17 mouse cellular contexts compared by ENCODE assay signal in genomic region chr7:132764896-132765491, GRCm38 (mm10). TPM values are rescaled to one million over a fixed set of nuclear protein-coding genes. Genes with fewer than 3 reads are reported as not detected.
DNase-seq lines count a peak whose midpoint lies in the region; ATAC-seq and TF ChIP-seq lines count a peak whose summit lies in the region.
"Had no signal": no experiment of that assay in that cellular context is flagged by ENCODE, and none has a peak within 500 bp of the region (broad histone marks: within the 10 kb centered on the region; RNA-seq: fewer than 3 reads in every experiment).

No protein-coding gene starts in this region.

- H3K4me1 ChIP-seq in liver, adult 2 months (ENCODE audit: control insufficient read depth, insufficient read depth, low read length), result peaks cover 6% of the 10 kb centered on the region
- peaks cover 44% of the 10 kb centered on the region for H3K4me1 ChIP-seq in liver, postnatal 0 days (ENCODE audit: insufficient read depth)
- H3K4me1 ChIP-seq in midbrain, embryonic 14.5 days (ENCODE audit: control insufficient read depth, insufficient read depth, low read length), result peaks cover 22% of the 10 kb centered on the region

- H3K4me2 ChIP-seq in liver, postnatal 0 days (ENCODE audit: low read depth, low read length), result no peak overlapping the region
- no peak overlapping the region for H3K4me2 ChIP-seq in midbrain, embryonic 14.5 days (ENCODE audit: low read length)
- H3K4me2 ChIP-seq: embryonic facial prominence, embryonic 12.5 days; forebrain, embryonic 13.5 days; lung, embryonic 14.5 days had no signal

- no peak for TF ChIP-seq EP300 in liver, postnatal 0 days (IDR thresholded peaks at IDR 0.05; ENCODE audit: low read depth)

- ATAC-seq in inflammation-experienced regulatory T-cells, adult 6 months, result peak; percentile 49
- ATAC-seq in liver, postnatal 0 days, result no peak
- no peak for ATAC-seq in midbrain, embryonic 14.5 days (ENCODE audit: low FRiP score, low TSS enrichment)
- ATAC-seq: forebrain, embryonic 13.5 days had no signal

- H3K27ac ChIP-seq in liver, adult 2 months (replicated peaks; ENCODE audit: insufficient read depth, low read depth, low read length), result peak overlapping the region; percentile 13; the same call in 1 of the 2 replicates
- peak overlapping the region; percentile 77 for H3K27ac ChIP-seq in liver, postnatal 0 days (ENCODE audit: low read depth)
- no peak overlapping the region for H3K27ac ChIP-seq in midbrain, embryonic 14.5 days (replicated peaks; ENCODE audit: low read depth, low read length)
- H3K27ac ChIP-seq: embryonic facial prominence, embryonic 12.5 days; heart, embryonic 10.5 days had no signal

- 86% methylated on average over 4 of the region's 4 CpGs for WGBS in liver, adult 2 months
- 78% methylated on average over 4 of the region's 4 CpGs for WGBS in liver, postnatal 0 days (ENCODE audit: insufficient replicate concordance)
- WGBS in midbrain, embryonic 14.5 days, result 80% methylated on average over 4 of the region's 4 CpGs

- TF ChIP-seq POLR2A in liver, adult 2 months (IDR thresholded peaks at IDR 0.05; ENCODE audit: extremely low read depth, insufficient read depth, low read length), result no peak

- H3K36me3 ChIP-seq in liver, adult 2 months (ENCODE audit: control insufficient read depth, insufficient read depth, low read length), result no peaks in the 10 kb centered on the region; the same call in 1 of the 2 replicates
- peaks cover 85% of the 10 kb centered on the region for H3K36me3 ChIP-seq in liver, postnatal 0 days (replicated peaks; ENCODE audit: insufficient read depth, low read length)
- 0 out of 2 replicates have a peak, but pooled peaks cover 9% of the 10 kb centered on the region for H3K36me3 ChIP-seq in midbrain, embryonic 14.5 days (ENCODE audit: control insufficient read depth, insufficient read depth, low read length)

- no peaks in the 10 kb centered on the region for H3K9me3 ChIP-seq in liver, postnatal 0 days (ENCODE audit: low read length)
- no peaks in the 10 kb centered on the region for H3K9me3 ChIP-seq in midbrain, embryonic 14.5 days (ENCODE audit: control insufficient read depth, low read length)
- H3K9me3 ChIP-seq: embryonic facial prominence, embryonic 12.5 days; forebrain, embryonic 13.5 days; heart, embryonic 10.5 days had no signal

- no peak overlapping the region for H3K9ac ChIP-seq in liver, adult 2 months (ENCODE audit: low read depth, low read length)
- no peak overlapping the region for H3K9ac ChIP-seq in liver, postnatal 0 days (replicated peaks)
- no peak overlapping the region for H3K9ac ChIP-seq in midbrain, embryonic 14.5 days (replicated peaks; ENCODE audit: low read length)
- H3K9ac ChIP-seq: embryonic facial prominence, embryonic 12.5 days; forebrain, embryonic 13.5 days; lung, embryonic 14.5 days had no signal

- no peak for DNase-seq in liver, adult 2 months (ENCODE audit: extremely low read depth, low read depth, low spot score)
- no peak for DNase-seq in liver
- DNase-seq in T-cell, adult 2 months (ENCODE audit: low spot score), result peak; percentile 25
- DNase-seq in liver, postnatal 0 days, result no peak
- no peak for DNase-seq in midbrain, embryonic 14.5 days
- no peak for DNase-seq in urinary bladder, postnatal 25 days (ENCODE audit: low spot score)
- DNase-seq in retina, embryonic 14.5 days (ENCODE audit: low spot score), result no peak
- DNase-seq: adrenal gland, adult 8-10 months; cerebellum, postnatal 36 days; heart, postnatal 4 days; lung, embryonic 14.5 days; right cerebral cortex, postnatal 14 days; thymus, postnatal 4 days had no signal

- TF ChIP-seq CTCF in liver, adult 2 months (IDR thresholded peaks at IDR 0.05; ENCODE audit: low read depth, low read length), result no peak
- no peak for TF ChIP-seq CTCF in liver, postnatal 0 days (IDR thresholded peaks at IDR 0.05; ENCODE audit: low read depth)

- H3K79me2 ChIP-seq in liver, adult 2 months (ENCODE audit: control insufficient read depth, insufficient read depth, low read length), result no peaks in the 10 kb centered on the region; the same call in 1 of the 2 replicates

- no peaks in the 10 kb centered on the region for H3K27me3 ChIP-seq in liver, adult 2 months (ENCODE audit: control insufficient read depth, insufficient read depth, low read length)
- no peaks in the 10 kb centered on the region for H3K27me3 ChIP-seq in liver, postnatal 0 days (ENCODE audit: insufficient read depth, low read length)
- no peaks in the 10 kb centered on the region for H3K27me3 ChIP-seq in midbrain, embryonic 14.5 days (ENCODE audit: control insufficient read depth, insufficient read depth, low read length)
- H3K27me3 ChIP-seq: embryonic facial prominence, embryonic 12.5 days; forebrain, embryonic 13.5 days had no signal

- H3K4me3 ChIP-seq in liver, adult 2 months (ENCODE audit: insufficient read depth, low read depth, low read length), result no peak overlapping the region
- H3K4me3 ChIP-seq in liver, postnatal 0 days (ENCODE audit: low read depth, low read length), result no peak overlapping the region
- no peak overlapping the region for H3K4me3 ChIP-seq in midbrain, embryonic 14.5 days (replicated peaks; ENCODE audit: low read depth, low read length)
- H3K4me3 ChIP-seq: embryonic facial prominence, embryonic 12.5 days; forebrain, embryonic 13.5 days; heart, embryonic 10.5 days had no signal

RNA-seq across cellular contexts. Expression of gene Fam53b, which starts 48.7 kb away (rescaled TPM):
- 4.3 and 7.6 TPM in 2 replicates for total RNA-seq in liver, adult 2 months (2014; rRNA removed)
- polyA plus RNA-seq in liver, adult 2 months (2012; rRNA removed), result 9.1 and 9.9 TPM in 2 replicates
- 10 to 100 TPM; 53.1 to 85.7 (median 80.7) TPM for polyA plus RNA-seq in inflammation-experienced regulatory T-cells, adult 6 months (2017; shearing (Covaris generic))
- 15.2 and 17.2 TPM in 2 replicates for polyA plus RNA-seq in liver, postnatal 0 days (2015; fragmentation: Nextera tagmentation; extraction: Ambion mirVana)
- polyA plus RNA-seq in midbrain, embryonic 14.5 days (2014; fragmentation: Nextera tagmentation; extraction: Ambion mirVana), result 9.3 and 15.5 TPM in 2 replicates
